Mouse (Mus musculus) stomach, embryonic 16.5 days (tissue): Measurements from ENCODE around the gene Draxin. TPM values are rescaled to one million over a fixed set of nuclear protein-coding genes. Genes with fewer than 3 reads are reported as not detected.
A peak's percentile ranks its signal among the peaks of the same experiment; 100 is the strongest.

ENCODE experiments used
- ATAC-seq: fragments of 200-750 bp; cut with Nextera tagmentation; 2 replicates; pipeline ENCODE4 v1.8.0; 2017; ENCODE audit warnings: moderate number of reproducible peaks, moderate TSS enrichment; ENCODE audit not compliant: insufficient read depth, low FRiP score
- H3K27ac ChIP-seq: fragments of 300-500 bp; sonication (generic); 2 replicates; pipeline ENCODE4 v1.5.1; 2014; ENCODE audit warnings: low read length
- H3K27me3 ChIP-seq: fragments of 300-500 bp; sonication (generic); 2 replicates; pipeline ENCODE4 v1.6.1; 2014; ENCODE audit warnings: low read length, control low read depth, mixed read lengths; ENCODE audit not compliant: control insufficient read depth, insufficient read depth
- H3K36me3 ChIP-seq: fragments of 300-500 bp; sonication (generic); 2 replicates; pipeline ENCODE4 v1.6.1; 2014; ENCODE audit warnings: low read length; ENCODE audit not compliant: control insufficient read depth, insufficient read depth
- H3K4me1 ChIP-seq: fragments of 300-500 bp; sonication (generic); 2 replicates; pipeline ENCODE4 v1.6.1; 2014; ENCODE audit warnings: low read length, control low read depth, mixed read lengths; ENCODE audit not compliant: control insufficient read depth, insufficient read depth
- H3K4me2 ChIP-seq: fragments of 300-500 bp; sonication (generic); 2 replicates; pipeline ENCODE4 v1.6.1; 2014; ENCODE audit warnings: low read depth, low read length, mixed read lengths
- H3K4me3 ChIP-seq: fragments of 300-500 bp; sonication (generic); replicated peaks from 2 replicates; pipeline ENCODE4 v1.5.1; 2014; ENCODE audit warnings: mild to moderate bottlenecking, low read length
- H3K9ac ChIP-seq: fragments of 300-500 bp; sonication (generic); 2 replicates; pipeline ENCODE4 v1.6.1; 2014; ENCODE audit warnings: low read length
- H3K9me3 ChIP-seq: fragments of 300-500 bp; sonication (generic); replicated peaks from 2 replicates; pipeline ENCODE4 v1.6.1; 2016; ENCODE audit warnings: low read length, control low read depth; ENCODE audit not compliant: control insufficient read depth
- WGBS: fragments of 180-500 bp; shearing (Covaris S2); extraction: QIAGEN DNeasy Blood & Tissue Kit; methylation state at CpG from one replicate; pipeline ENCODE4 v1.1.7; 2014; 5-methylcytosine and 5-hydroxymethylcytosine counted together
- polyA plus RNA-seq: library from polyadenylated mRNA; unstranded; fragments of >200 nt; fragmentation: Nextera tagmentation; extraction: Ambion mirVana; gene quantifications from 2 replicates; pipeline ENCODE4 v1.2.1, GENCODE M21; 2015

Draxin gene
- polyA plus RNA-seq, 1 experiment from 2014 or later: 0.04 TPM

DNA sequence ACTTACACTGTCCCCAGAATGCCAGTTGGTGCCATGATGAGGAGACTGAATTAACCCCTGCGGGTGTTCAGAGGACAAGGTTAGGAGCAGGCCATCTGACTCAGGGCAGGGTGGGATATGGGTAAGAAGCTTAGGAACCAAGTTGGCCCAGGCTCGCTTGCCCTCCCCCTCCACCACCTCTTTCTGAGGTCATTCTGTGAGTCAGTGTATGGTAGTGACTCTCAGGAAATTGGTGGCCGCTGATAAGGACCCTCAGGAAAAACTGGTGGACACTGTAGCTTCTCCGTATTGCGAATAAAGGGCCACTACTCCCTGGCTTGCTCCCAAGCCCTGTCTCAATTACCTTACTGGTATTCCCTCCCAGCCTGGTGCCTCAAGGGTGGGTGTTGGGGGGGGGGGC is 21.3 kb downstream of the Draxin start:
- H3K36me3 ChIP-seq: no peaks in the 10 kb centered on the region
- H3K27ac ChIP-seq: no peak overlapping the region
- WGBS: 78% methylated on average over 5 of the region's 5 CpGs
- H3K4me1 ChIP-seq: 0 out of 2 replicates have a peak, but pooled peaks cover 4% of the 10 kb centered on the region
- H3K9me3 ChIP-seq: no peaks in the 10 kb centered on the region
- no peak for ATAC-seq
- H3K4me2 ChIP-seq: no peak overlapping the region
- H3K27me3 ChIP-seq: peaks cover 2% of the 10 kb centered on the region; the same call in 1 of the 2 replicates
- H3K4me3 ChIP-seq: no peak overlapping the region
- no peak overlapping the region for H3K9ac ChIP-seq

DNA sequence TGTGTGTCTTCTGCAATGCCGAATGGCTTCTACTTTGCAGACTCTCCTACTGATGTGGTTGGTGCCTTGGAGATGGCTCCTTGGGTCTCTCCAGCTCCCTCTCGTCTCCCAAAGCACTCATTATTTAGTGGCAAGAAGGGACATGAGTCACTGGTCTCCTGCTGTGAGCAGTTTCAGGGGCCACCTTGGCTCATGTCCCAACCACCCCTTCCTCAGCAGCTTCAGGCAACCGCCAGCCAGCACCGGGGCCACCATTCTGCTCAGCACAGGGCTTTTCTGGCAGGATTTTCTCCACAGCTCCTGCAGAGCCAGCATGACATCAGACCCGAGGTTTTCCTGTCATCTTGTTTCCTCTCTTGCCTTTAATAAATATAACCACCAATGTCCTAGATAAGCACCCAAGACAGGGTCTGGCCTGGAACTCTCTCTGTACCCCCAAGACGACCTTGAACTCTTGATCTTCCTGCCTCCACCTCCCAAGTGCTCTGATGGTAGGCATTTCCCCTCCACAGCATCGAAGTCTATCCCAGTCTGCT is 21.9 kb downstream of the Draxin start:
- Histone ChIP-seq H3K9ac (no peak overlapping the region), H3K4me1 (0 out of 2 replicates have a peak, but pooled peaks cover 4% of the 10 kb centered on the region), H3K4me2 (no peak overlapping the region), H3K4me3 (no peak overlapping the region), H3K27ac (no peak overlapping the region), H3K9me3 (no peaks in the 10 kb centered on the region), H3K36me3 (no peaks in the 10 kb centered on the region), H3K27me3 (peaks cover 2% of the 10 kb centered on the region; the same call in 1 of the 2 replicates)
- WGBS: 57% methylated on average over 7 of the region's 7 CpGs
- no peak for ATAC-seq

DNA sequence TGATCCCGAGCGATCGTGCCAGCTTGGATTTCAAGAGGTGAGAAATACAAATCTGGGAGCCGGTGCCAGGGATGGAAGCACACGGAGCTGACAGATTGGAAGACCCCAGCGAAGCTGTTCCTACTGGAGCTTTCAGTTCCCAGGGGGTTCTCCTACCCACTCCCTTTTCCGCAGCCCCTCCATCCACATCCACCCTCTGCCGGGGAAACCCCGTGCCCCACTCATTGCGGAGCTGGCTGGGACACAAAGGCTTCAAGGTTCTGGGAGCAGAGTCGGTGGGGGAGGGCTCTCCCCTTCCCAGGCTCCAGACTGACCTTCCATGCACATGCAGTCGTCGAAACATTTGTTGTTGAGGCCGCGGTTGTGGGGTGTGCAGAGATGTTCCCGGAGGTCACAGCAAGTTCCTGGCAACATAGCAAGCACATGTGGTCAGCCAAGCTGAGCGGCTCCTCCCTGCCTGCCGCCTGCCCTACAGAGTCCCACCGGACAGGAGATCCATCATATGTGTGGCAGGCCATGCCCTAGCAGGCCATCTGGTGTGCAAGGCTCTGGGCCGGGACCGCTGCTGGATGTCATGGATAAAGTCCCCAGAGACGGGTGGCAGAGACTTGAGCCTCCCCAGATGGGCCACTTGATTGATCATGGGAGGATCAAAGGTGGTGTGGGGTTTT is 22.7 kb downstream of the Draxin start:
- H3K4me1 ChIP-seq: 0 out of 2 replicates have a peak, but pooled peaks cover 4% of the 10 kb centered on the region
- no peaks in the 10 kb centered on the region for H3K36me3 ChIP-seq
- no peak overlapping the region for H3K4me2 ChIP-seq
- H3K9ac ChIP-seq: no peak overlapping the region; the same call in 1 of the 2 replicates
- 23% methylated on average over 22 of the region's 22 CpGs for WGBS
- peak; percentile 26; the same call in 1 of the 2 replicates for ATAC-seq
- H3K27me3 ChIP-seq: peaks cover 2% of the 10 kb centered on the region; the same call in 1 of the 2 replicates
- no peaks in the 10 kb centered on the region for H3K9me3 ChIP-seq
- H3K27ac ChIP-seq: no peak overlapping the region
- no peak overlapping the region for H3K4me3 ChIP-seq

DNA sequence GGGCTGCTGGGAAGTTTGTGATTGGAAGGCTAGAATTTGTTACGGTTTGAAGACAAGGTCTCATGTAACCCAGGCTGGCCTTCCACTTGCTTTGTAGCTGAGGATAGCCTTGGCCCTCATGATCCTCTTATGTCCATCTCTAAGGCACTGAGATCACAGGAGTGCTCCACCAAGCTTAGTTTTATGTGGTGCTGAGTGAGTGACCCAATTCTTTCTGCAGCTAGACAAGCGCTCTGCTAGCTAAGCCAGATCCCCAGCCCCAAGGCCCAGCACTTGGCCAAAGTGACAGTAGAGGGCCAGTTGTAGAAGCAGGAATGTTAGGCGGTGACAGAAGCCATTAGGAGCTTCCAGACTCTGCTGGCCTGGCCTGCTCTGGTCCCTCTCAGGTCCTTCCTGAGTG is 26.4 kb downstream of the Draxin start:
- 89% methylated on average over 3 of the region's 3 CpGs for WGBS
- H3K9ac ChIP-seq: no peak overlapping the region
- H3K4me1 ChIP-seq: peaks cover 4% of the 10 kb centered on the region; the same call in 1 of the 2 replicates
- no peak overlapping the region for H3K27ac ChIP-seq
- H3K27me3 ChIP-seq: peaks cover 2% of the 10 kb centered on the region; the same call in 1 of the 2 replicates
- H3K4me3 ChIP-seq: no peak overlapping the region
- H3K4me2 ChIP-seq: no peak overlapping the region
- no peaks in the 10 kb centered on the region for H3K36me3 ChIP-seq
- ATAC-seq: no peak
- no peaks in the 10 kb centered on the region for H3K9me3 ChIP-seq

DNA sequence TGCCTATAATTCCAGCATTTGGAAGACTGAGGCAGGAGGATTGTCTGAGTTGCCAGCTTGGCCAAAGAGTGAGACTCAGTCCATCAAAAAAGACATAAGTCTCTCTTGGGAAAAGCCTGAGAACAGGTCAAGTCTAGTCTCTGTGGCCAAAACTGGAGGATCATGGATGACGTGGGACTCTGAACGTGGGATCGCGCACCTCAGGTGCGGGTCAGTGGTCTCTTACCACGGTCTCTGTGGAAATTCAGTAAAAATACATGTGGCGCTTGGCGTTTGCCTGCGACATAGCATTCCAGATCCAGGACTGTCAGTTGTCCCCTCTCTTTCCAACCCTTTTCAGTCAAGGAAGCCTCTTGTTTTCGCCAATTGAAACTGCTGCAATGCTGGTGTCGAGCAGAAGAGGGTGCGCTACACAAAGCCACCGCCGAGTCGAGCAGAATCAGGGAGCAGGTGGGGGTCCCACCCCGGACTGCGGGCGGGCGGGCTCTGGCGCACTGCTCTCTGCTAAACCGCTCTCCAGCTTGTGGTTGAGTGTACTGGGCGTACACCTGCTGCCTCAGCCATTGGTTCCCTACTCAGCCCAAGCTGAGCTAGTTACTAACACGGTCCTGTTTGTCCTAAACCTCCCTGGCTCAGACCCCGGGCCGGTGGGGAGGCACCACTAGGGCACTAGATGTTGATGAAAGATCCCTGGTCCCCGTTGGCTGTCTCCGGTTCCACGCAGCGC is 28.5 kb downstream of the Draxin start:
- Histone ChIP-seq H3K27ac (no peak overlapping the region), H3K4me1 (no peaks in the 10 kb centered on the region; the same call in 1 of the 2 replicates), H3K9ac (peak overlapping the region; percentile 13; the same call in 1 of the 2 replicates), H3K27me3 (no peaks in the 10 kb centered on the region), H3K36me3 (no peaks in the 10 kb centered on the region), H3K4me3 (peak overlapping the region; percentile 22), H3K9me3 (no peaks in the 10 kb centered on the region), H3K4me2 (peak overlapping the region; percentile 48)
- 18% methylated on average over 29 of the region's 29 CpGs for WGBS
- ATAC-seq: peak; percentile 43; the same call in 1 of the 2 replicates

DNA sequence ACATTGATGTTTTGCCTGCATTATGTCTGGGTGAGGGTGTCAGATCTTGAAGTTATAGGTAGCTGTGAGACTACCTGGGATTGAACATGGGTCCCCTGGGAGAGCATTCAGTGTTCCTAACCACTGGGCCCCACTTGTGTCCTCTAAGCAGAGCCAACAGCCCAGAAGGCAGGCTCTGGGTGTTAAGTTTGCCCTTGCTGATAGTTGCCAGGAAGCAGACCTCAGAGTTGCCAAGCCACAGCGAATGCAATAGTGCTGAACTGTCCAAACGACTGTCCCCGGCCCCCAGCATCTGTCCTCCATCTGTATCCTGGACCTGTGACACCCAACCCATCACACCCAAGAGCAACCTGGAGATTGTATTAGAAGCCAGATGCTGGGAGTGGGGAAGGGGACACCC is 31.8 kb downstream of the Draxin start:
- Histone ChIP-seq H3K4me2 (no peak overlapping the region), H3K9ac (no peak overlapping the region), H3K4me1 (no peaks in the 10 kb centered on the region; the same call in 1 of the 2 replicates), H3K27ac (no peak overlapping the region), H3K36me3 (no peaks in the 10 kb centered on the region), H3K9me3 (no peaks in the 10 kb centered on the region), H3K4me3 (no peak overlapping the region), H3K27me3 (no peaks in the 10 kb centered on the region)
- 63% methylated on average over 3 of the region's 3 CpGs for WGBS
- no peak for ATAC-seq

DNA sequence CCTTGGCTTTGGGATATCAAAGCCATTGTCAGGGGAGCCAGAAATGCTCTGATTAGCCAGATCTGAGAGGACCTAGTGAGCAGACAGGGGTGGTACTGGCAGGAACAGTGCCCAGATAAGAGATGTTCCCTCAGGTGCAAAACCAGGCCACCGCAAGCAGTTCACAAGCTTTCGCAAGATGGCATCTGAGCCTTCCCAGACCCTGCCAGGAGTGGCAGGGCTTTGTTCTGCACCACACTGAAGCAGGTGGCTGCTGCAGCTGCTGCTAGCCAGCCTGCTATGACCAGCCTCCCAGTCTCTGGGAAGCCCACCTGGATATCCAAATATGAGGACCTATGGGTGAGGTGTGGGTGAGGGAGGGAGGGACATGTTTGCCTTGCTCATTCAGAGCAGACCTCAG is 32.6 kb downstream of the Draxin start:
- Histone ChIP-seq H3K9ac (no peak overlapping the region), H3K36me3 (no peaks in the 10 kb centered on the region), H3K27me3 (no peaks in the 10 kb centered on the region), H3K9me3 (no peaks in the 10 kb centered on the region), H3K27ac (no peak overlapping the region), H3K4me2 (no peak overlapping the region), H3K4me3 (no peak overlapping the region), H3K4me1 (no peaks in the 10 kb centered on the region; the same call in 1 of the 2 replicates)
- WGBS: 93% methylated on average over 2 of the region's 2 CpGs
- no peak for ATAC-seq

DNA sequence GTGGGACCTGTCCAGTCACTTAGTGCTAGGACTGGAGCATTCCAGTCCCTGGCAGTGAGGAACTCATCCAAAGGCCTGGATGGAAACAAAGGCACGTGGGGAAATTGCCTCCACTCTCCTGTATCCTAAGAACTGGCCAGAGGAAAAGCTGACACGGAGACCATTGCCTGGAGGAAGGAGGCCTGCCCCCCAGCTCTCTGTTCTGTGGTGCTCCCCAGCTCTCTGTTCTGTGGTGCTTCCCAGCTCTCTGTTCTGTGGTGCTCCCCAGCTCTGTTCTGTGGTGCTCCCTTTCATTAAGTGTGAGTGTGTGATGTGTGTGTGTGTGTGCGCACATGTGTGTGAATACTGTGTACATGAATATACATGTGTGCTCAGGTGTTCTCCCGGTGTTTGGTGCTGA is 35.4 kb downstream of the Draxin start:
- Histone ChIP-seq H3K27ac (no peak overlapping the region), H3K9ac (no peak overlapping the region), H3K4me2 (no peak overlapping the region), H3K36me3 (no peaks in the 10 kb centered on the region), H3K4me3 (no peak overlapping the region), H3K4me1 (no peaks in the 10 kb centered on the region), H3K27me3 (no peaks in the 10 kb centered on the region), H3K9me3 (no peaks in the 10 kb centered on the region)
- no peak for ATAC-seq
- 73% methylated on average over 4 of the region's 4 CpGs for WGBS

DNA sequence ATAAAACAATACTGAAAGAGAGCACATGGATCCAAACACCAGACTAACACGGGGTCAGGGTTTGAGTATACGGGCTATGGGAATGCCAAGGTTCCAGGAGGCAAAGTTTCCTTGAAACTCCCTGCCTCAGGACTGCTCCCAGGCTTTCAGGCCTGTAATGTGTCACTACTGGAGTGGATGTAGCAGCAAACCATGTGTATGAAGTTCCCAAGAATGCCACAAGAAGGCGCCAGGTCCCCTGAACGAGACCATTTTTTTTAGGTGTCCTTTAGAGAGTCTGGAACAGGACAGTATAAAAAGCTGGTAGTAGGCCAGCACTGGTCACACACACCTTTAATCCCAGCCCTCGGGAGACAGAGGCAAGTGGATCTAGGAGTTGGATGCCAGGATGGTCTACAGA is 36.3 kb downstream of the Draxin start:
- Histone ChIP-seq H3K9ac (no peak overlapping the region), H3K27me3 (no peaks in the 10 kb centered on the region), H3K4me2 (no peak overlapping the region), H3K4me3 (no peak overlapping the region), H3K27ac (no peak overlapping the region), H3K36me3 (no peaks in the 10 kb centered on the region), H3K4me1 (no peaks in the 10 kb centered on the region), H3K9me3 (no peaks in the 10 kb centered on the region)
- WGBS: 85% methylated on average over 5 of the region's 5 CpGs
- no peak for ATAC-seq
